Mouse (Mus musculus): ENCODE measurements around the gene Slc25a18. TPM values are rescaled to one million over a fixed set of nuclear protein-coding genes. Genes with fewer than 3 reads are reported as not detected.

Slc25a18 gene
- polyA plus RNA-seq (2012; fragmentation: generic; extraction: Trizol), result under 1 TPM; 0.01 to 0.11 TPM

GRCm38 (mm10) chr6:120773149-120773628 is at the start of gene Slc25a18:
Slc25a18 (plus strand) TSS chr6:120773578.

GRCm38 (mm10) chr6:120822307-120822928 is 49.0 kb downstream of the Slc25a18 start, which contains the start of gene Atp6v1e1:
Atp6v1e1 (minus strand) TSS chr6:120822793.

GRCm38 (mm10) chr6:120835474-120836374 is 62.3 kb downstream of the Slc25a18 start, which contains the start of gene Bcl2l13:
Bcl2l13 (plus strand) TSS chr6:120836212.

Other genes starting within 250 kb of the Slc25a18 start
- gene Hdhd5, start 242.3 kb upstream of the Slc25a18 start, polyA plus RNA-seq (2012; fragmentation: generic; extraction: Trizol), result 10 to 100 TPM in 1 of 2 experiments, 1 to 10 TPM in 1; 2.5 to 11.0 TPM
- under 1 TPM; 0.01 to 0.02 TPM for gene Cecr2, start 107.2 kb upstream of the Slc25a18 start, polyA plus RNA-seq (2012; fragmentation: generic; extraction: Trizol)
- 100 to 1,000 TPM in 1 of 2 experiments, 10 to 100 TPM in 1; 30.1 to 119 TPM for gene Atp6v1e1, start 49.2 kb downstream of the Slc25a18 start, polyA plus RNA-seq (2012; fragmentation: generic; extraction: Trizol)
- gene Bcl2l13, start 62.6 kb downstream of the Slc25a18 start, polyA plus RNA-seq (2012; fragmentation: generic; extraction: Trizol), result 1 to 10 TPM; 2.7 to 9.6 TPM
- 10 to 100 TPM in 1 of 2 experiments, 1 to 10 TPM in 1; 6.6 to 16.2 TPM for gene Bid, start 143.3 kb downstream of the Slc25a18 start, polyA plus RNA-seq (2012; fragmentation: generic; extraction: Trizol)

Measured in C3H10T1/2 (cell line).